Mouse (Mus musculus) WW6 (cell line): ENCODE data around the gene Sgsm2.
"Not testable (repeated sequence)": the region's sequence is repeated elsewhere in the genome, so short reads cannot be mapped to it uniquely, and the experiment has no call there.

Experiments used
- DNase-seq: peaks from one replicate; pipeline ENCODE4 v3.0.0-alpha.2; 2013; ENCODE audit warnings: low read depth, low spot score

Sgsm2 gene

DNA sequence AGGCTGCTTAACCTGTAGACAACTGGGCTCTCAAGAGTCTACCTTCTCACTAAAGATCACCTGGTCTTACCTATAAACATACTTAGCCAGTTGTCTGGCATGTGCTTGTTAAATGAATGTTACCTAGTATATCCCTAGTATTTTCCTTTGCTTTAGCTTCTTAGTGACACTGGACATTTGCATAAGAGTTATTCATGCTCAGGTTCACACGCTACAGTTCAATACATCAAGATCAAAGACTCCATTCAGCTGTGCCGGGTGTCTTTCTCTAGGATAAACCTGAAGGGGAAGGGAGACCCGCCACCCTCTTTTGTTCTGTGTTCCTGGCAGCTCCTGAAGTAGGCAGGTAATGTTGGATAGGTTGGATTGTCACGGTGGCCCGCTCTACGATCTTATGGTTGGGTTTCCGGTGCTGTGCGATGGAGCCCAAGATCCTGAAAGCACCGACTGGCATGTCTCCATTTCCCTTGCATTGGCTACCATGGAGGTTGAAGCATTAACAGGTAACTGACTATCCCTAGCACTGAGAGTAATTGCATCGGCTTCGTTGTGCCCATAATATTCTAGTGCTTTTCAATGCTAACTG lies 67.8 kb downstream of the Sgsm2 start:
- no peak for DNase-seq

DNA sequence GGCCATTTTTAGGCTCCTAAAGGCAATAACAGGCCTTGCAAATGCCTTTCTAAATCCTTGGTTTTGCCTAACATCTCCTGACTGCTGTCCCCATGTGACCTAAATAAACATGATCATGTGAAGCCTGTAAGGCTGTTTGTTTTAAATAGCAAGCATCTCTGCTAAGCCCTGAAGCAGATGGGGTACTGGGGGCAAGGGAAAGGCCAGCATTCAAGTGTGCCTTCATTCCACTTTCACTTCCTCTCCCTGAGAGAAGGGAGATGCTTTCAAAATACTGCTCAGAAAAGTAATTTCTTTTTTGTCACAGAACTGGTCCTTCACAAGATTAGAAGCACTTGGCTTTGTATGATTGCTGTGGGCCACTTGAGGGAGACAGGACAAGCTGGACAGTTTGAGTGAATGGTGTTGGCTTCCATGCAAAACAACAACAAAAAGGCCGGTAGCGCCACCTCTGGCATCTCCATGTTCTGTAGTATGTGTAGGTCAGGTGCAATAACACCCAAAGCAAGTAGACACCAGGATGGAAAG lies 68.4 kb downstream of the Sgsm2 start:
- DNase-seq: no peak

DNA sequence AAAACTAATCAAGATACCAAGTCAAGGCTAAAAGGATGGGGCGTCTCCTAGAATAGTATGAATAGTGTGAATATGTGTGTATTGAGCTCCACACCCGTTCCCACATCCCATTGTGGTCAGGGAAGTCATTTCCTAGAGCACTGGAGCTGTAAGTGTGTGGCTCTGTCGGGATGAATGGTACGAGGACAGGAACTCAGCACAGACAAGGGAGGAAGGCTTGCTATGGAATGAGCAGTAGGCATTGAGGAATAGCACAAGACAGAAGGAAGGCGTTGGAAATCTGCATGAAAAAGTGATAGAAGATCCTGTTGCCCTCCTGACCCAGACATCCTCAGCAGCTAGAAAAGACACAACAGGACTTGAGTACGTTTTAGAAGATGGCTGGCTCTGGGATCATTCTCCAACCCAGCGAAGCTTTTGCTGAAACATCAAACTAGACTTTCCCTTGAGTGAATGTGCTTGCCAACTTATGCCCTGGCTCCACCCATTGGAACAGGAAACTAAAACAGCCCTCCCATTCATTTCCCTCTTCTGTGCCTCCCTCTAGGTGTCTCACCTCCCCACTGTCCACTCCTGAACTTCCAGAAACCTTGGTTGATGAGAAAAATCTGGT lies 69.0 kb downstream of the Sgsm2 start:
- no peak for DNase-seq

DNA sequence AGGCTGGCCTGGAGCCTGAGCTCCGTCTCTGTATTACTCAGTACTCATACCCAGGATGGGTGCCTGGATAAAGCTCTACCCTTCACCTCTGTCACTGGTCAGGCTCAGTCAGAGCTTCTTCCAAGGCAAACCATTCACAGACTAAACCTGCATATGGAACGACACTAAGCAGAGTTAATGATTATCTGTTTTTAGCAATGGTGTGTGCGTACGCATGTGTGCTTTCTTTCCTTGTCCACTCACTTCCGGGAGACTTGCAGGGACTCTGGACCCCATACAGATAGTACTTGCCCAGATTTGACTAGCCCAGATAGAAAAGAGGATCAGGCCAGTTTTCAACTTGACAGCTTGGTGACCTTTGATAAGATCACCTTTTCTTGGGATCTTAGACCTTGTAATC lies 70.2 kb downstream of the Sgsm2 start:
- DNase-seq: no peak

DNA sequence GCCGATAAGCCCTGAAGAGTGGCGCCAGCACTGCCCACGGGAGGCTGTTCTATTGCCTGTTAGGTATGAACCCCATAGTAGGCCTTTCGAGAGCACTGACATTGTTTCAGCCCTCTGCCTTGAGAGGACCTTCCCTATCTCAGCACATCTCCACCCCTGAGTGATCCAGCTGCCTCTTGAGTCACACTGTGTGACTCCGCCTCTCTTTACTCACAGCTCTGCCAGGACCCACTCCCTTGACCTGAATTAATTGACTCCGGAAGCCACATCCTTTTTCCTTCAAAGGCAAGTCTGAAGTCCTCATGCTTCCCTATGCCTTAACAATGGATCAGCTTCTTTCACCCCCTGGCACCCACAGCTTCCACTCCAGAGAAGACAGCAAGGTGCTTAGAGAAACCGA lies 70.7 kb downstream of the Sgsm2 start:
- no peak for DNase-seq

DNA sequence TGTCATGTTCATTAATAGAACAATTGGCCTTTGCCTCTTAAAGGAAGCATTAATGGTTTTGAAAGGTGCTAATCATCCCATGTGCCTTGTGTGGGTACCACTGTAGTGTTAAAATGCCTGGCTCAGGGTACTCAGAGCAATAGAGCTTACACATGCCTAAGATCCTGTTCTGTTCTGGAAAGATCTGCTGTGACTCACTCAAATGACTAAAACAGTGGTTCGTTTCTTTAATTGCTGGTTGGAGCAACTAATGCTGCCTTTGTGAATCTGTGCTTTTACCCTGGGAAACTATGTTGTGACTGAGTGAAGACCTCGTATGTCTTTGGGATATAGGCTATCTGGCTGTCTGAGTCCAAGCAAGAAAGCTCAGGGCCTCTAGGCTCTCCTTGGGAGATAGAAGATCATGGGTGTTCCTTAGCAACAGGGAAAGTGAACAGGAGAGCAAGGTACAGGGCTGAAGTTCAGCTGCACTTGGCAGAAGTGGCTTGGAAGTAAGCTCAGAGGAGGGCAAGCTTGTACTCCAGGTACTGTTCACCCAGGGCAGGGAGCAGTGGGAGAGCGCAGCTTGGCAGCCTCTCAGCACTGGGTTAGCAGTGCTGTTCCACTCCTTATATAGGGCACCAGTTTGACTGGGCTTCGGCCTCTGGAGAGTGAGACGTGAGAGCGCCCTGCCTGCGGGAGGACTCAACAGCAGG lies 74.0 kb downstream of the Sgsm2 start:
- DNase-seq: no peak

DNA sequence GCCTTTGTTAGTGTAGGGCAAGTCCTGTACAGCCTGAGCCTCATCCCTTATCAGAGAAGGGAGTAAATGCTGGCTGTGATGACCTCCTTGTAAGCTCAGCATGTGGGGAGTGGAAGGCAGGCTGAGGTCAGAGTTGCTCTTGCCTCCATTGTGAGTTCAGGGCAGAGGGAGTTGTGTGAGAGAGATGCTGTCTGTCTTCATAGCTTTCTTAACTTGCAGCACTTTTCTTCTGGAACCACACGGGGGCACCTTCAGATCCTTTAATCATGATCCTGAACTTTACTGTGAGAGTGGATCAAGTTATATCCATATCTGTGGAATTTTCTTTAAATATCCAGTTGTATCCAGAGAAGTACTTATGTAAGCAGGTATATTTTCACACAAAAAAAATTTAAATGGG lies 75.4 kb downstream of the Sgsm2 start:
- DNase-seq: no peak

DNA sequence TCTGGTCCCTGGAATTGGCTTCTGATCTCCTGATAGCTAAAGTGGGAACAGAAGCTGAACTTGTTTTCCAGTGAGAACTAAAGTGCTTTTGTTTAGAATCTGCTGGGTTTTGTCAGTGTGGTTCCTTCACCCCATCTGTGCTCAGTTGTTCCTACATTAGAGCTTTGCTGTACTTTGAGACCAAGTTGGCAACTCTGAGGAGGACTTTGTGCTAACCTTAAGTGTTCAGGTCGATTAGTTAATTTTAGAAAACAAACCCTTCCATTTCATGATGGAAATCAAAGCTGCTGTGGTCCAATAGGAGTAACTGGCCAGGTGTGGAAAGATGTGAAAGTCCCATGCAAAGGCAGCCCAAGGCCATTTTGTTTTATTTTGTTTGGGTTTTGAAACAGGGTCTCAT lies 75.9 kb downstream of the Sgsm2 start:
- DNase-seq: no peak

DNA sequence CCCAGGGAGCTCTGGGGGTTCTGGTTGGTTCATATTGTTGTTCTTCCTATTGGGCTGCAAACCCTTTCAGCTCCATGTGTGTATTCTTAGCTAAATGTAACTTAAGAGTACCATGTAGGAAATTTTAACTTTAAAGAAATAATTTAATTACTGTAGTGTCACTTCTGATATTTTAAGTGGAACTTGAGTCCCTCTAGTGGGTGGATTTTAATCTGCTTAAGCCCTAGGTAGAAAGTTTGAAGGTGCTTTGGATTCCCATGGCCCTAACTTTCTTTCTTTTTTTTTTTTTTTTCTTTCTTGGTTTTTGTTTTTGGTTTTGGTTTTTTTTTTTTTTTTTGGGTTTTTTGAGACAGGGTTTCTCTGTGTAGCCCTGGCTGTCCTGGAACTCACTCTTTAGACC lies 81.1 kb downstream of the Sgsm2 start:
- no peak for DNase-seq

DNA sequence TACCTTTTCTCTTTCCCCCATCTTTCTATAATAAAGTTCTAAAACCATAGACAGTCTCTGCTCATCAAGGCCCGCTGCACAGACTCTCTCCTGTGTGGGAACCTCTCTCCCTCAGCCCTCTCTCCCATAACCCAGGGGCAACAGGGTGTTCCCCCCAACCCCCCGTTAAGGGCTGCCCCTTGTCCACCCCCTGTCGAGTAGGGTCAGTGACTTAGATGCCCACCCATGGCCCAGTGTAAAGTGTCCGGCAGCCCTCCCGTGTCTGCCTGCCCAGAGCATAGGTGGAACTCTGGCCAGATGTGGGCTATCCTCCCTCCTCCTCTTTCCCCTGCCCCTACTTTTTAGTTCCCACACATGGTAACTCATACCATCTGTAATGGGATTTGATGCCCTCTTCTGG lies 85.3 kb downstream of the Sgsm2 start:
- no peak for DNase-seq

DNA sequence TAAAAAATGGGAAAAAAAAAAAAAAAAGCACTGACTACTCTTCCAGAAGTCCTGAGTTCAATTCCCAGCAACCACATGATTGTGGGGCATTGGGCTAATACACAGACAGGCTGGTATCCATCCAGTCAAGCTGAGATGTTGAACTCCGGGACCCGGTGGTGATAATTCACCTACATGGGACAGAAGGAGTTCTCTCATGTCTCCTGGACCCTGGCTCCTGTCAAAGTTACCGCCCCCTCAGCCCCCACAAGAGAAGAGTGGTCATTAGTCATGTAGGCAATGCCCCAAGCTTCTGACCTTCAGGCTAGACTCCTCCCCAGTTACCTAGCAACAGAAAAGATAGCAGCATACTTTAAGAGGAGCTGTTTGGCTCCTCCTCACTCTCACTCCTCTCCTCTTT lies 85.8 kb downstream of the Sgsm2 start:
- DNase-seq: not testable (repeated sequence)

DNA sequence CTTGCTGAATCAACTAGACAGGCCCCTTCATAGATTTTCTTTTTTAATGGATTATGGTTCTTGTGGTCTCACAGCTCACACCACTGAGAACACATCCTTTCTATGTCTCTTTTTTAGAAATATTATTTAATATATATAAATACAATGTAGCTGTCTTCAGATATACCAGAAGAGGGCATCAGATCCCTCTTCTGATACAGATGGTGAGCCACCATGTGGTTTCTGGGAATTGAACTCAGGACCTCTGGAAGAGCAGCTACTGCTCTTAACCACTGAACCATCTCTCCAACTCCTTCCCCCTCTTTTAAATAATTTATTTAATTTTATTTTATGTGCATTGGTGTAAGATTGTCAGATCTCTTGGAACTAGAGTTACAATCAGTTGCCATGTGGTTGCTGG lies 86.7 kb downstream of the Sgsm2 start:
- no peak for DNase-seq

DNA sequence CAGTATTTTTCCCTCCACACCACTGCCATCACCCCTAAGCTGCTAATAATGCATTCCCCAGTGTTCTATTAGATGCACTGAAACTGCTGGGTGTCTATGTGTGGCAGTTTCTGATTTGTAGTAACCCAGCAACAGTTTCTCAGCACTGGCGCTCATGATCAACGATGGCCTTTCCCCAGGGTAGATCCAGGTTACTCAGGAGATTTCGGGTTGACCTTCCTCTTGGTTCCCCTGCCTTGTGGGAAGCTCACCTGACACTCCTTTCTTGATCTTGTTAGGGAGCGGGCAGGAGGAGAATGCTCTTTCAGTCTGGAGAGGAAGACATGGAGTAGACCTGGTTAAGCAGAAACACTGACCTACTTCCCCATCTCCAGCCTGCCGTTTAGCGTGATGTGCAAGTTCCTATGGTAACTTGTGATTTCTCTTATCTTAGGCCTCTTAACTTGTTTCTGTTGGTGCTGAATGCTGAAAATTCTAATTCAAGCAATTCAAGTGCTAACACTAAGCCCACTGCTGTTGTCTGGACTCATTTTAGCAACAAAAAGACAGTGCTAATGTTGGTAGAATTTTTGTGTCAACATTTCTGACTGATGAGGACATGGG lies 88.5 kb downstream of the Sgsm2 start:
- no peak for DNase-seq

DNA sequence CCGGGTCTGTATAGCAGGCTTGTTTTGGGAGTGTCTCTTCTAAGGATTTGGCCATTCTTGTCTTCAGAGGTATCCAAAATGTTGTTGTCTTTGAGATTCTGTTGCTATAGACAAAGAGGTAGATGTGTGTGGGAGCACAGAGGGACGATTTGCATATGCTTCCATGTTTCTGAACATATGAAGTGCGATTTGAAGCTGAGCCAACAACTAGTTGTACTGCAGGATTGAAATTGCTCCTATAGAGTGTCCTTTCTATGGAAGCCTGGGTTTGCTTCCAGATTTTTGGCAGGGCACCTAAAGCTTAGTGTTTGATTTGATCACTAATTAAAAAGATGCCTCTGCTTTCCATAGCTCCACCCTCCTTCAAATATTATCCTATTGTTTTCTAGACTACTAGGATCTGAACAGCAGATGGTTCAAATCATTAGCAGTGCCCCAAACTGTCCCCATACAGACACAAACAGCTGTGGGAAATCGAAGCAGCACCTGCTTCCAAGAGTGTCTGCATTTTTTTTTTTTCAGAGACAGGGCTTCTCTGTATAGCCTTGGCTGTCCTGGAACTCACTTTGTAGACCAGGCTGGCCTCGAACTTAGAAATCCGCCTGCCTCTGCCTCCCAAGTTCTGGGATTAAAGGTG lies 89.5 kb downstream of the Sgsm2 start:
- DNase-seq: no peak

DNA sequence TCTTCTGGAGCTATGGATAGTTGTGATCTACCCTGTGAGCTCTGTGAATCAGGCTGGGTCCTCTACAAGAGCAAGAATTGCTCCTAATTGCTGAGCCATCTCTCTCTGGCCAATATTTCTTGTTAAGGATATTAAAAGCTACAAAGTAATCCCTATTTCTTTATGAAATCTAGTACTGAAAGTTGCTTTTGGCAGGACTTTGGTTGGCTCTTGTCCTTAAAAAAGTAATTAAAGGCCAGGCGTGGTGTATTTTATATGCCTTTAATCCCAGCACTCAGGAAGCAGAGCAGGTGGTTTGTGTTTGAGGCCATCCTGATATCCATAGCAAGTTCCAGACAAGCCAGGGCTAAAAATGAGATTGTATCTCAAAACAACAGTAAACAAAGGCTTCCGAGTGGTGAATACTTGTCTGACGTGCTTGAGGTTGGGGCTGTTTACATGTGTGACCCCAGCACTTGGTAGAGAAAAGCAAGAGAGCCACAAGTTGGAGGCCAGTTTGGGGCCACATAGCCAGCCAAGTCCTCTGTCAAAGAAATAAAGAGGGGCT lies 92.7 kb downstream of the Sgsm2 start:
- no peak for DNase-seq

DNA sequence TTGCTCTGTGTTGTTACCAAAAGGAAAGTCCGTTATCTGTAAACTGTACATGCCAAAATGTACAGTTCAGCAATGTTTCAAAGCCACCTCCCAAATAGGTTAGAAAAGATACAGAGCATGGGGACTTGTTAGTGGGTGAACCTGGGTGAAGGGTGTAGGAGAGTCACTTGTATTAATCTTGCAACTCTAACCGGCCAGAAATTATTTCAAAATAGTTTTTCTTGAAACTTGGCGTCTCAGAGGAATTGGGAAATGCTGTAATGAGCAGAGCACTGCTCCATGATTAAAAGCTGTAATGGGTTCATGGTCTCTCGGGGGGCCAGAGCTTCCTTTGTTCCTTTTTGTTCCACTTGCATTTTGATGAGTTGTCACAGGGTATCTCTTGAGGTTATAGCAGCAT lies 96.2 kb downstream of the Sgsm2 start:
- DNase-seq: no peak
